Mouse (Mus musculus) cerebellum, adult 9-11 months (tissue): ENCODE measurements around the gene Smim20.

ENCODE experiments used
- DNase-seq: peaks from one replicate; pipeline ENCODE4 v3.0.0; 2022

Smim20 gene

GRCm38 (mm10) chr5:53266181-53266580 is 702 bp upstream of the Smim20 start:
- peak; percentile 56 for DNase-seq

GRCm38 (mm10) chr5:53268095-53268692 is 1.3 kb downstream of the Smim20 start:
- DNase-seq, result peak; percentile 57

- no peak for DNase-seq
Measured at GRCm38 (mm10) chr5:53269799-53270198, 2.9 kb downstream of the Smim20 start.

GRCm38 (mm10) chr5:53270947-53271711 is 4.2 kb downstream of the Smim20 start:
- DNase-seq, result no peak

- no peak for DNase-seq
Measured at GRCm38 (mm10) chr5:53272626-53273025, 5.7 kb downstream of the Smim20 start.

GRCm38 (mm10) chr5:53273699-53274430 is 7.0 kb downstream of the Smim20 start:
- DNase-seq, result no peak

- DNase-seq, result no peak
Measured at GRCm38 (mm10) chr5:53274811-53275355, 8.0 kb downstream of the Smim20 start.

- no peak for DNase-seq
Measured at GRCm38 (mm10) chr5:53275376-53275775, 8.5 kb downstream of the Smim20 start.

GRCm38 (mm10) chr5:53276470-53277022 is 9.7 kb downstream of the Smim20 start:
- no peak for DNase-seq

GRCm38 (mm10) chr5:53277716-53278263 is 10.9 kb downstream of the Smim20 start:
- no peak for DNase-seq

GRCm38 (mm10) chr5:53279216-53279813 is 12.4 kb downstream of the Smim20 start:
- DNase-seq, result no peak

GRCm38 (mm10) chr5:53282487-53282886 is 15.6 kb downstream of the Smim20 start:
- DNase-seq, result no peak

- no peak for DNase-seq
Measured at GRCm38 (mm10) chr5:53286406-53286805, 19.5 kb downstream of the Smim20 start.

- DNase-seq, result no peak
Measured at GRCm38 (mm10) chr5:53289438-53289837, 22.6 kb downstream of the Smim20 start.

- DNase-seq, result no peak
Measured at GRCm38 (mm10) chr5:53294627-53295026, 27.7 kb downstream of the Smim20 start.

GRCm38 (mm10) chr5:53296961-53297360 is 30.1 kb downstream of the Smim20 start:
- peak; percentile 37 for DNase-seq

GRCm38 (mm10) chr5:53301496-53301895 is 34.6 kb downstream of the Smim20 start:
- DNase-seq, result no peak

- no peak for DNase-seq
Measured at GRCm38 (mm10) chr5:53302895-53303670, 36.2 kb downstream of the Smim20 start.

GRCm38 (mm10) chr5:53303941-53304340 is 37.1 kb downstream of the Smim20 start:
- no peak for DNase-seq

- no peak for DNase-seq
Measured at GRCm38 (mm10) chr5:53304936-53305335, 38.1 kb downstream of the Smim20 start.

GRCm38 (mm10) chr5:53306864-53307263 is 40.0 kb downstream of the Smim20 start:
- DNase-seq, result no peak

- DNase-seq, result no peak
Measured at GRCm38 (mm10) chr5:53307437-53307836, 40.6 kb downstream of the Smim20 start.
